Mouse (Mus musculus) layer of hippocampus, postnatal 36 days (tissue): ENCODE data around the gene Gabpa. TPM values are rescaled to one million over a fixed set of nuclear protein-coding genes. Genes with fewer than 3 reads are reported as not detected.

Experiments
- DNase-seq, 2 experiments: peaks; one replicate each; pipeline ENCODE4 v3.0.0; 2022
- total RNA-seq, 2 experiments: library from RNA; stranded (reverse); gene quantifications; 2 replicates each; pipeline ENCODE4 v1.2.3; 2021

The Gabpa gene
- 10 to 100 TPM; 29.1 to 29.8 TPM for total RNA-seq

DNA sequence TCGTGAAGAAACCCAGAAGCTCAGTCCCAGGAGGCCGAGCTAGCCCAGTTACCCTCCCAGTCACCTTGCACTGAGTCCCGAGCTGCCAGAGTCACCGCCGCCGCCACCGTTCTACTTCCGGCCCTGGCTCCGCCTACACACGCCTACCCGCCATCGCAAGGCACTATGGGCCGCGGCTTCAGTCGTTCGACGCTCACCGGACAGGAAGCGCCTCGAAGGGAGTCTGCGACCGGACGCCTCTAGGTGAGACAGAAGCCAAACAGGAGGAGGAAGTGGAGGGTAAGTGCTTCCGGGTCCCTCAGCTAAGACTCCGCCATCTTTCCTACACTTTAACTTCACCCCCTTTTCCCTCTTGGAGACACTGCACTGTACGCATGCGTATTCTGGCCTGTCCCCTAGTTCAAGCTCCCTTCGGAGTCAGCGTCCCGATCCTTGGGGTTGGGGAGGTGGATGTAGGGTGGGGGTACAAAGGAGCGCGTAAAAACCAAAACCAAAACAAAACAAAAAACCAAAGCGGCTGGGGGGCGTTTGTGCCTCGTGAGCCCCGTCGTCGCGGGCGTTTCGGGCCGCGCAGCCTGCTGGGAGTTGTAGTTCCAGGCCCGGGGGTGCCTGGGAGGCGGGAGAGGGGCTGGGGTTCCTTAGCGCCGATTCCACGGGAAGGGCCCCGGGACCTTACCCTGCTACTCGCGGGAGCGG, at the start of gene Gabpa:
Gabpa (plus strand) TSS at position 181 of the 696 bp plus-strand sequence.
- peak; percentile 89 for DNase-seq

DNA sequence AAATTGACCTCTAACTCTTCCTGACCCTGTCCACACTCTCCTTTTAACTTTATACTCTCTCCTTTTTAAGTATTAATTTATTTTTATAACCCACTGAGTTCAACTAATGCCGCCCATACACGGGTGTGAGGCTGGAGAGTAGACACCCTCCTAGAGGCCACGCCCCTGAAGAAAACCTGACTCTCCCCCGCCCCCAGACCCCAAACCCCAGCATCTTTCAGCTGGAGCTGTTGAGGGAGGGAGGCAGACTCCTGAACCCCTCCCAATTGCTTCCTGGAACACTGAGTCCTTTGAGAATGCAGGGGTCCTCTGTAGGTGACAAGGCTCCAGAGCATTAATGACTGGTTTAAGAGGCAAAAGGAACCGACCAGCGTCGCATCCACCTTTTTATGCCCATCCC, 49.8 kb upstream of the Gabpa start:
- DNase-seq = no peak

DNA sequence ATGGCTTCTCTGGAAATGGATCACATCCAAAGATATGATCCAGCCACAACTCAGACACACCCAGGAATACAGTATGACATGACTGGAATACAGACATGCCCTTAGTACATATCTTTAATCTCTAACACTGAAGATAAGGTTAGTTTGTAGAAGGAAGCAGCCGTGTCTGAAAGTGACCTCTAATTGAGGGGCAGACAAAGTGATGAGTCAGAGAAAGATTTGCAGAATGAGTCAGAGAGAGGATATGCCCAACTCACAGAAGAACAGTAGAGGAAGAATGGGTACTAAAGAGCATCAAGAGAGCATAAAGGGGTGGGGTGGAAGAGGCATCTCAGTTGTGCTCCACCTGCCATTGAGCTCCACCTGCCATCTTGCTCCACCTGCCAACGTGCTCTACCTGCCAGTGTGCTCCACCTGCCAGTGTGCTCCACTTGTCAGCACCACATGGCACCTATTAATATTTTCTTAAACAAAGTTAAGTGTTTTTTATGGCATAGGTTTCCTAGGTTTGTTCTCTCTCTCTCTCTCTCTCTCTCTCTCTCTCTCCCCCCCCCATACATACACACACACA, 44.0 kb upstream of the Gabpa start:
- no peak for DNase-seq

DNA sequence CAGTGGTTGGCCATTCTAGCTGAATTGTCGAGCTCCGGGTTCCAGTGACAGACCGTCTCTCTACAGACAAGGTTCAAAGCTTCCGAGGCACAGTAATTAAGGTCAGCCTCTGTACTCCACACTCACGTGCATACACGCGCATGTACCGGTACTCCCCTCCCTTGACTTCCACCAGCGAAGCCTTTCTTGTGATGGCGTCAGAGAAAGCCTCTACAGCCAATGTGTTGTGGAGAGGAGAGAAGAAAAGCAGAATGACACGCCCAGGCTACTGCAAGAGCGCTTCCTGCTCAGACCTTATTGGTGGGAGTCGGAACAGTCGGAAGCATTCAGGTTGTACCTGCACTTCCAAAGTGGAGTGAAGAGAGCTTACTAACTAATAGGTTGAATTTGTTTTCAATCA, 41.3 kb upstream of the Gabpa start:
- no peak for DNase-seq

DNA sequence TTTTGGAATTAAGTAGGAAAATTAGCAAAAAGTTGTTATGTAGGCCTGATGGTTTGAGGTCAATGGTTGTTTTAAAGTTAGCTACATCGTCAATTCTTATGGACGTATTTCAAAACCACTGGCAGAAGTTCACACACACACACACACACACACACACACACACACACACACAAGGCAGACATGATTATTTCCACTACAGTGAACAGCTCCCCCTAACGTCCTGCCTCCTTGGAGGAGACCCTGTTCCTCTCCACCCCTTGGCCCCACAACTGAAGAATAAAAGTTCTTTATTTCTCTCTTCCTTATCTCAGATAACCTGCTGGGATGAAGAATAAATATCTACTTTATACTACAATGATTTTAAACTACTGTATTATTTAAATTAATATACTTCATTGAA, 39.4 kb upstream of the Gabpa start:
- no peak for DNase-seq

DNA sequence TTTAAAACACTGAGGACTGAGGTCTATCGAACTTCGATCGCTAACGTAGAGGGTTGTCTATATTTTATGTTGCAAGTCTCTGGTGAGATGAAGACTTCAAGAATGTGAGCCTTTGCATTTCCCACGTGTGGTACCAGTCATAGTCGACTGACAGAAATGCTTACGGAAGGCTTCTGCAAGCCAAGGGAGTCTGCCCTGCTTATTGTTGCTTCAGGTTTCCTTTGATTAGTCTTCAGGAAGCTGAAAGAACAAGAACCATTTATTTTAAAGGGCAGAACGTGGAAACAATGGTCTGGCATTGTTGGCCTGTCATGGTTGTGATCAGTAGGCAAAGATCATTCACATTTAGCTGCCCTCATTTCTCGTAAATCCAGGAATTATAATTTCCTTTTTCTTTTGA, 38.0 kb upstream of the Gabpa start:
- DNase-seq = no peak

DNA sequence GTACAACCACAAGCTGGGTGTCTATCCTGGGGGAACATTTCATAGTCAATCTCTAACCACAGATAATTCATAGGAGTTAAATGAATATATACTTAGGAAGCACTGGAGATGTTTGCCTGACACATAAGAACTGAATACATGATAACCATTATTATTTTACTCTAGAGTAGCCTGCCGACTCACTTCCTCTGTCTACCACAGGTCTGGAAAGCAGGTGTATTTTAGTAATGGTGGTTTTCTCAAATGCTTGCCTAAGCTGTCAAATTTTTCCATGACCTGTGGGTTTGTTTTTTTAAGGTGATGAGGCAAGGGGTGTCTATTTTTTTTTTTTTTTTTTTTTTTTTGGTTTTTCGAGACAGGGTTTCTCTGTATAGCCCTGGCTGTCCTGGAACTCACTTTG, 34.7 kb upstream of the Gabpa start:
- no peak for DNase-seq

DNA sequence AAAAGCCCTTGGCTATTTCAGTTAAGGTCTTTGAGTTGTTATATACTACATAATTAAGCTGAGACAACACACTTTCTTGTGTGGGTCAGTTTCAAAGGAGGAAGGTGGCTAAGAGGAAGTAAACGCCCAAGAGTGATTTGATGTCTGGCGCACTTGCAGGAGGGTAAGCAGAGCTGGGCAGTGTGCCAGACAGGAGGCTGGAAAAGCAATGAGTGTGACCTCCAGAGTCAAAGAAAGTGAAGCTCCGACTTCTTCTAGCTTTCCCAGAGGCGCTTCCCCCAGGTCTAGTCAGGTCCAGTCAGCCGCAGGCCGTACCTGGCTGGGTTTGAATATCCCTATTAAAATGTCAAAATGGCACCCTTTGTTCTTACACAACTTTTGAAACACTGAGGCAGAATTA, 32.5 kb upstream of the Gabpa start:
- no peak for DNase-seq

DNA sequence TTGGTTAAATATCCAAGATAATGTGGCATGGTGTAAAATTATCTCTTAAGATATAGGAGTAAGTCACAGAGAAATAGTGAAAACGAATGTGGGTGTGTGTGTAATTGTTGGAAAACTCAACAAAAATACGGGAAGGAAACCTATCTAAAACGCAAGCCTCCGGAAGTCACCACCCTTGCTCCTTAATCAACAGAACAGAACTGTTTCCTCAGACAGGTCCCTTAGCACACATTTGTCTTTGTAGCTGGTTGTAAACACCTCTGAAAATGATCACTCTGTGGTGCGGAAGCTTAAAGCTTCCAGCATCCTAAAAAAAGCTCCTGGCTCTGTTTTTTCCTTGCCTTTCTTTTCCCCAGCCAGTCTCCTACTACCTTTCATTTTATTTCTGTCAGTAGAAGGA, 29.9 kb upstream of the Gabpa start:
- no peak for DNase-seq

DNA sequence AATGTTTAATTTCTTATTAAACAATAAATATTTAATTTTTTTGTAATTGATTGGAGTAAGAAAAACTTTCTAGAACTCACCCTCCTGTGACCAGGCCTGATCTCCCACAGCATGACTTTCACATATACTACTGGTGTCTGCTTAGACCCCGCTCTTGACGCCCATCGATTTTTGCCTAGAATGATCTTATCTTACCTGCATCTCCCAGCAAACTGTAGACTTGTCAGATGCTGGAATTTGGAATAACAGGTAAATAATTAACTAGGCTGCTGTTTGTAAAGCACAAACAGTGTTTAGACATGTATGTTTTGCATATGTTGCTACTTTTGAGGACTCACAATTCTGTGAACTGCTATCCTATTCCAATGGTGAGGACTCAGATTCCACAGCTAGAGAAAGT, 28.6 kb upstream of the Gabpa start:
- DNase-seq = no peak

DNA sequence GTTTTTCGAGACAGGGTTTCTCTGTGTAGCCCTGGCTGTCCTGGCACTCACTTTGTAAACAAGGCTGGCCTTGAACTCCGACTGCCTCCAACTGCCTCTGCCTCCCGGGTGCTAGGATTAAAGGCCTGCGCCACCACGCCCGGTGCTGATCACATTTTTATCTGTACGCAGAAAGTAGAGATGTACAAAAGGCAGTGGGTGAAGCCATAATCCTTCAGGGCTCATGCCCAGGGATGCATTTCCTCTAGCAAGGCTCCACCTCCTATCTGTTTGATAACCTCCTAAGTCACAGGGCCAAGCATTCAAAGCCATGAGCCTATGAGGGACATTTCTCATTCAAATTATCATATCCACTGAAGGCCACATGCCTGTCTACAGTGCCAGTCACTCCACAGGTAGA, 26.9 kb upstream of the Gabpa start:
- DNase-seq = no peak

DNA sequence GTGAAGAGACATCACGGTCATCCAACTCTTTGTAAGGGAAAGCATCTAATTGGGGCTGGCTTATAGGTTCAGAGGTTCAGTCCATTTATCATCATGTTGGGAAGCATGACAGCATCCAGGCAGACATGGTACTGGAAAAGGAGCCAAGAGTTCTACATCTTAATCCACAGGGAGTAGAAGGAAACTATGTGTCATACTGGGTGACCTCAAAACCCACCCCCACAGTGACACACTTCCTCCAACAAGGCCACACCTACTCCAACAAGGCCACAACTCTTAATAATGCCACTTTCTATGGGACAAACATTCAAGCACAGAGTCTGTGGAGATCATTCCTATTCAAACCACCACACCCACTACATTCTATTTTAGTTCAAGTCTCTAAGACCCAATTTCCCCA, 24.5 kb upstream of the Gabpa start:
- no peak for DNase-seq

DNA sequence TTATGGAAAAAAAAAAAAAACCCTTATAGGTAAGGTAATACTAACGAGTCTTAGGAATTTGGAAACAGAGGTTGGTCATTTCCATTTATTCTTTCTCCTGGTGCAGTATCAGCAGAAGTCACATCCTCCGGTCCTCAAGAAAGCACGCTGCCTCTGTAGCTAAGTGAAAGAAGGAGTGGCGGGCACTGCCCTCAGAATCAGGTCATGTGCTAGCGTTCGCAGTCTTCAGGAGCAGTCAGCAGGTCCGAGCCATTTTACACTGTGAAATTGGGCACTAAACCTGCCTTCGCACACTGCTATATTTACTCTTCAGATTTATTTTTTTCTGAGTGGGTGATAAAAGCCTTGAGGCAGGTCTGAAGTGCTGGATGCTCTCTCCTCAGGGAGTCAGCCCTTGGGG, 20.9 kb upstream of the Gabpa start:
- DNase-seq = no peak

DNA sequence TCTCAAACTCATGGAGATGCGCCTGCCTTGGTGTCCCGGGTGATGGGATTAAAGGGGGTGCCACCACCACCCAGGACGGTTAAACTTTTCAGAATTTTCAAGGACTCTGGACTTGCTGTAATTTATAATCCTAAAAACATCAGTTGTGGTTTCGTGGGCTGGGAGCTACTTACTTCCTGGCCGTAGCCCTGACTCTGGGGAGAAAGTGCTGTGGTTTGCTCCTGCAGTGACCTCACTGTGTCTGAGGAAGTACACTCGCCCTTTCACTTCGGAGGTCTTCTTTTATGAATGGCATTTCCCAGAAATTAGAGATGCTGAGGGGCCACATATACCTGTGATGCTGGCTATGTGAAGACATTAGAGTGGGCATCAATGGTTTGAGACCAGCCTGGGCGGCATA, 20.2 kb upstream of the Gabpa start:
- DNase-seq = no peak

DNA sequence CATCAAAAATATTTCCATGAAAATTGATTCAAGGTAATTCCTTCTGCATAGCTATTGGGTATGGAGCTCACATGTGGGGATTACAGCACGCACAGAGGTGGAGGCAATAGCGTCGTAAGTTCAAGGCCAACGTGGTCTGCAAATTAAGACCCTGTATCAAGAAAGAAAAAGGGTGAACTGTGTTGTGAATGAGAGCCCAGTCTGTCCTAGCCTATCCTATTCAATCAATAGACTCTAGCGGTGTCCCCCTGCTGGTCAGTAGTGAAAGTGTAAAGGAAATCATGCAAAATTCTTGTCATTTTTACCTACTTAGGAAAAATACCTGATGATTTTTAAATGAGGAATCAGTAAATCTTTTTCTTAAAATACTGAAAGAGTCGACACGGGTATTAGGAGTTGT, 17.3 kb upstream of the Gabpa start:
- no peak for DNase-seq

DNA sequence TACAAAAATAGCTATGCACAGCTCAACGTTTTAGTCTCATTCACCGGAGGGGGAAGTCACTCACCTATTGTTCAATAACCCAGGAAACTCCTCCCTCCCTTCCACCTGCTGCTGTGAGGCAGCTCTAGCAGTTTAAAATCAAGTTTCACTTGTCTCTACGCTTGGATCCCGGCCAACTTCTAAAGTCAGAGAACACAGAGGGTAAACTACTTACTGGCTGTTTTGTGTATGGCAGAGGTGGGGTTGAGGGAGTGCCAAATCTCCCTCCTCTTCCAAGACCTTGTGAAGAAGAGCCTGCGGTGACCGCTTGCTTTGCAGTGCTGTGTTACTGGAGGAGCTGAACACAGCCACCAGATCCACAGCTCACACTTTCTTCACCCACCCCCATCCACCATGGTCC, 9.7 kb upstream of the Gabpa start:
- DNase-seq = no peak

DNA sequence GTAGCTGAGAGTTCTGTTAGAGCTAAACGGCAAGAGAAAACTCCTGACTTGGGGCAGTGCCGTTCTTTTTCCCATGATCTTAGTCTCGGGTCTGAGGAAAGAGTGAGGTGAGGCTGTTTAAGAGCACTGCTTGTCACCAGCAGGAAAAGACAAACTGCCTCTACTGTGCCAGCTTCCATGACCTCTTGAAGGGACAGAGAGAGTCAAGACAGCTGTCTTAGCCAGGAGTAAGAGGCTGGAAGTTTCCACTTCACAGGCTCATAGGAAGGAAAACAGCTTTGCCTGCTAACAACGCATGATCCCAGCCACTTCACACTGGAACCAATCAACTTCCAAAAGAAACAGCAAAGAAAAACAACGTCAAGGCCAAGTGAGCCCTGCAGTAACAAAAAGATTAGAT, 3.0 kb upstream of the Gabpa start:
- DNase-seq = no peak

DNA sequence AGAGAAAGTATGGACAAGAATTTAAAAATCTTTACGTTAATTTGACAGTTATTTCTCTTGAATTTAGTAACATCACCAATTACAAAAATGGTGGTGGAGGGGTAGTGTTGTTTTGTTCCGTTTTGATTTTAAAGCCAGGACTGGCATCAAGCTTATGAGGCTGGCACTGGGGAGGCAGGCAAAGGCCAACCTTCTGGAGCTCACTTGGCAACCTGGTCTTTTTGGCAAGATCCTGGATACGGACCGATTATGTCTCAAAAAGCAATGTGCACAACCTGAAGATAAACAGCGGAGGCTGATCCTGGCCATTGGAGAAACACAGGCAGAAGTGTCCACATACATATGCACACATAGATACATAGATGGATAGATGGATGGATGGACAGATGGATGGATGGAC, 2.0 kb upstream of the Gabpa start:
- DNase-seq = peak in 1 of 2 experiments; percentile 19

DNA sequence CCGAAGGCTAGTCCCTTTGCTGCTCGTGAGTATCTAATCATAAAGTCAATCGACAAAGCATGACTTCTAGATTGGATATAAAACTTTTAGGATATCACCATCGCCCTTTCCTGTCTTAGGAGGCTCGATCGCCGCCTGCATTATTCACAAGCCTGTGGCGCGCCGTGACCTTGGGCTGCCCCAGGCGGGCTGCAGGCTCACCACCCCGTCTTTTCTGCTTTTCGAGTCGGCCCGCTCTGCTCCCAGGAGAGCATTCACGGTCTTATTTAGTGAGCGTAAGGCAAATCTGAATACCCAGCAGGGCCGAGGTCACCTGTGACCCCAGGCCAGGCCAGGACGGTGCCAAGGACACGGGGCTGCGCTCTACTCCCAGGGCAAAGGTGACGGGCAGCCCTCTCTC, 381 bp upstream of the Gabpa start:
- no peak for DNase-seq

DNA sequence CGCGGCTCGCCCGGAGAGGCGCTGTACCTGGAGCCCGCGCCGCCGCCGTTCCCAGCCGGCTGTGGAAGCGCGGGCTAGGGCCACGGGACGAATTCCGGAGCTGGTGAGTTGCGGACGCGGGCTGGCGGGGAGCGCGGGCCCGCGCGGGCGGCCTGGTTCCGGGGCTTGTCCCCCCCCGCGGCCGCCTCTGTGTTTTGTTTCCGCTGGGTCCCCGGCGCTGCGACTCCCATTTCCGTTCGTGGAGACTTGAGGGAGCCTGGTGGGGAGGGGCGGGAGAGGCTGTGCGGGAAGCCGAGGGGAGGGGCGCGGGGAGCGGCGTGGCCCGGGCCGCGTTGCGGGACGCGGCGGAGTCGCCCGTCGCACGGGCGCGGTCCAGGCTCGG, 707 bp downstream of the Gabpa start, which contains the start of gene Atp5j:
Atp5j (minus strand) TSS at position 185 of the 382 bp plus-strand sequence.
- DNase-seq = peak; percentile 81 to 83

DNA sequence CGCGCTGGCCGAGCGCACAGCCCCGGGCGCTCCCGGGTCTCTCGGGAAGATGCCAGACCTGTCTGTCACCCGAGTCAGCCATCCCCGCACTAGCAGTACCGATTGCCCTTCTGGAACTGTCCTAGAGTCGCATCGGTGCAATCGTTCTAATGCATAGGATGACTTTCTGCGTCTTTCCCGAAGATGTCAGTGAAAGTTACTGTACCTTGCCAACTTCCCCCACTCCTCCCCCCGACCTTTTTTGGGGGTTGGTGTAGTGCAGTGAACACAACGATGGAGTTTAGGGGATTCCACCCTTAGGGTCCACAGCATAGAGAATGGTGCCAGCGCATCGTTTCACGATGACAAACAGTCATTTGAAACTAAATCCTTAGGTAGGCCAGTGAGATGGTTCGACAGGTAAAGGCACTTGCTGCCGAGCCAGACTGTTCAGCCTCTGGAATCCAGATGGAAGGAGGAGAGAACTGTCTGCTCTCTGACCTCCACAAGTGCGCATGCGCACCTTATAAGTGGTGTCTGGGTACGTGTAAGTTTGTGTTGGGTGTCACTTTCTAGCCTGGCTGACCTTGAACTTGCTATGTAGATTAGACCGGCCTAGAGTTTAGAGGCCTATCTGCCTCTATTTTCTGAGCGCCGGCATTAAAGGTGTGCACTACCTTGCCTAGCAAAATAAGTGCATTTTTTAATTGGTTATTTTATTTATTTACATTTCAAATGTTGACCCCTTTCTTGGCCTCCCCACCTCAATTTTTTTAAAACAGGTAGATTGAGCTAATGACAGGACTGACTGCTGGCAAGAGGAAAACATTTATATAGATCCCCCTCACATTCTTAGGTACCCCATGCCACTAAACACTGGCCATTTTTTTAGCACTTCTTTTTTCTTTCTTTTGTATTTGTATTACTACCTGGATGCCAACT, 1.4 kb downstream of the Gabpa start:
- peak in 1 of 2 experiments; percentile 10 for DNase-seq

DNA sequence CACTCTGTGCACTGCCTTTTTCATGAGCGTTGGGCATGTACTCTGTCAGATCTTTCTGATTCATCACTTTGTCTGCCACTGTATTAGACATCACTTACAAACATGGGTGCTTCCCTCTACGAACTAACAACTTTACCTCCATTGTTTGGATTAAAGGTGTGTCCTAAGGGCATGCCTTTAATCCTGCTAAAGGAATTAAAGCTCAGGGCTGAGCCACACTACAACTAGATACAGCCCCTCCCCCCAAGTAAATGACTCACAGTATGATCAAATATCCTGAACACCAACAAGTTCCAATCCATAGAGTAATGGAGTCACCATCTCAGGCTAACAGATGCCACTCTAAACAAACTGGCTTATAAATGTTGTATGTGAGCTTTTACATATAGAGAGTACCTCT, 3.9 kb downstream of the Gabpa start:
- DNase-seq = no peak

DNA sequence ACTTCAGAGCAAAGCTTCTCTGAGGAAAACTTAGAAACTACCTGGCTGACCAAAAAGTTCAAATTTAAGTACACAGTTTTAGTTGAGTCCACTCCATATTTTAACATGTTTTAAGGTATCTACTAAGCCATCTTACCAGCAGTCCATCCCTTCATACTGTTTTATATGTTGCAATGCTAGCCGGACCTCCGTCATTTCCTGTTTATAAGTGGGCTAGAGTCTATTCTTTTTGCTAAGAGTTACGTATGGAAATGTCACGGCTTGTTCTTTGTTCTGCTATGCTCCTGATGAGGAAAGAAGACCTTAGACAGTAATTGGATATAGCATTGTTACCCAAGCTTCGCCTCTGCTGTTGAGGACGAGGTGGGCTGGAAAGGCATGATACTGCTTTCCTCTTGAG, 18.8 kb downstream of the Gabpa start:
- no peak for DNase-seq

DNA sequence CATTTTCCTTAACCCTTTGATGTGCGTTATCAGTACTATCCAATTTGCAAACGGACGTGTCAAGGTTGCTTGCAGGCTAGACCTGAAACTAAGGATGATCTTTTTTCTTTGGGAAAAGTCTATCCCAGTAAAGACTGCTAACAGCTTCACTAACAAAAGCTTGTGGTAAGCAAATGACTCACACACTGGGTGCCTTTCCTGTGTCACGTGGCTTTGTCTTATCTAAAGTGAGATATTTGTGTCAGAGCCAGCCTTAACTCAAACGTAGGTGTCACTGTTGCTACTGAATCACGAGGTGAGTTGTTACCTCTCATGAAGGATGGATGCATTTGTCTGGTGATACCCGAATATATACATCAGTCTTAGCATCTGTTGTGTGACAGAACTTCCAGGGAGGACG, 29.9 kb downstream of the Gabpa start:
- DNase-seq = no peak
